Mouse (Mus musculus) right cerebral cortex, adult 2 months (tissue): ENCODE results near the gene Bcap31.
"Not testable (repeated sequence)": the region's sequence is repeated elsewhere in the genome, so short reads cannot be mapped to it uniquely, and the experiment has no call there.

Source experiments
- DNase-seq, 2 experiments: peaks; one replicate each; pipeline ENCODE4 v3.0.0; 2021 to 2022; ENCODE audit warnings: low spot score in 2 of 2

The Bcap31 gene

GRCm38 (mm10) chrX:73716109-73716661 lies at the start of gene Bcap31, which contains the start of gene Abcd1:
Bcap31 (minus strand) TSS chrX:73716175.
Abcd1 (plus strand) TSS chrX:73716597.
- DNase-seq = peak; percentile 78 to 89

GRCm38 (mm10) chrX:73765311-73765710 lies 49.3 kb upstream of the Bcap31 start:
- DNase-seq = no peak

- DNase-seq = peak in 1 of 2 experiments; percentile 33
Observed at GRCm38 (mm10) chrX:73758611-73759290, 42.8 kb upstream of the Bcap31 start.

- DNase-seq = no peak
Observed at GRCm38 (mm10) chrX:73756334-73757140, 40.6 kb upstream of the Bcap31 start, which contains the start of gene Plxnb3. Plxnb3 (plus strand) TSS chrX:73757090.

GRCm38 (mm10) chrX:73748977-73749376 lies 33.0 kb upstream of the Bcap31 start:
- no peak for DNase-seq

- DNase-seq = no peak
Observed at GRCm38 (mm10) chrX:73744774-73745481, 29.0 kb upstream of the Bcap31 start.

- DNase-seq = not testable (repeated sequence)
Observed at GRCm38 (mm10) chrX:73739841-73740240, 23.9 kb upstream of the Bcap31 start.

GRCm38 (mm10) chrX:73739151-73739550 lies 23.2 kb upstream of the Bcap31 start:
- no peak for DNase-seq

- DNase-seq = no peak
Observed at GRCm38 (mm10) chrX:73738155-73738554, 22.2 kb upstream of the Bcap31 start.

GRCm38 (mm10) chrX:73730908-73731307 lies 14.9 kb upstream of the Bcap31 start:
- DNase-seq = no peak

GRCm38 (mm10) chrX:73718686-73719362 lies 2.8 kb upstream of the Bcap31 start:
- no peak for DNase-seq

- no peak for DNase-seq
Observed at GRCm38 (mm10) chrX:73718271-73718670, 2.3 kb upstream of the Bcap31 start.

- no peak for DNase-seq
Observed at GRCm38 (mm10) chrX:73717667-73718066, 1.7 kb upstream of the Bcap31 start.

GRCm38 (mm10) chrX:73716709-73717545 lies 952 bp upstream of the Bcap31 start:
- peak; percentile 5 to 12 for DNase-seq

- DNase-seq = no peak
Observed at GRCm38 (mm10) chrX:73715476-73716108, 383 bp downstream of the Bcap31 start.

GRCm38 (mm10) chrX:73700472-73700871 lies 15.5 kb downstream of the Bcap31 start:
- DNase-seq = no peak

GRCm38 (mm10) chrX:73690917-73691629 lies 24.9 kb downstream of the Bcap31 start:
- DNase-seq = peak; percentile 41 to 44

GRCm38 (mm10) chrX:73685629-73686028 lies 30.3 kb downstream of the Bcap31 start:
- DNase-seq = no peak

GRCm38 (mm10) chrX:73684978-73685377 lies 31.0 kb downstream of the Bcap31 start:
- DNase-seq = no peak
